Mouse (Mus musculus) heart, embryonic 11.5 days (tissue): ENCODE data around the gene Btbd3. TPM values are rescaled to one million over a fixed set of nuclear protein-coding genes. Genes with fewer than 3 reads are reported as not detected.

Experiments used
- ATAC-seq: fragments of 200-750 bp; cut with Nextera tagmentation; replicated peaks from 2 replicates; pipeline ENCODE4 v1.8.0; 2017; ENCODE audit warnings: moderate library complexity; ENCODE audit not compliant: insufficient number of reproducible peaks, low FRiP score, low TSS enrichment
- H3K27ac ChIP-seq: fragments of 300-500 bp; sonication (generic); 2 replicates; pipeline ENCODE4 v1.5.1; 2014; ENCODE audit warnings: mild to moderate bottlenecking, low read depth, low read length
- H3K27me3 ChIP-seq: fragments of 300-500 bp; sonication (generic); 2 replicates; pipeline ENCODE4 v1.6.1; 2014; ENCODE audit warnings: mild to moderate bottlenecking, low read length, mixed read lengths; ENCODE audit not compliant: control insufficient read depth, insufficient read depth
- H3K36me3 ChIP-seq: fragments of 300-500 bp; sonication (generic); 2 replicates; pipeline ENCODE4 v1.6.1; 2014; ENCODE audit warnings: mild to moderate bottlenecking, low read length, moderate library complexity, mixed read lengths; ENCODE audit not compliant: control insufficient read depth, insufficient read depth
- H3K4me1 ChIP-seq: fragments of 300-500 bp; sonication (generic); 2 replicates; pipeline ENCODE4 v1.6.1; 2014; ENCODE audit warnings: low read length; ENCODE audit not compliant: control insufficient read depth, insufficient read depth
- H3K4me2 ChIP-seq: fragments of 300-500 bp; sonication (generic); 2 replicates; pipeline ENCODE4 v1.6.1; 2014; ENCODE audit warnings: mild to moderate bottlenecking, moderate library complexity
- H3K4me3 ChIP-seq: fragments of 300-500 bp; sonication (generic); 2 replicates; pipeline ENCODE4 v1.5.1; 2014; ENCODE audit warnings: low read depth, low read length
- H3K9ac ChIP-seq: fragments of 300-500 bp; sonication (generic); 2 replicates; pipeline ENCODE4 v1.6.1; 2014; ENCODE audit warnings: mild to moderate bottlenecking, low read depth, low read length, moderate library complexity
- H3K9me3 ChIP-seq: fragments of 300-500 bp; sonication (generic); replicated peaks from 2 replicates; pipeline ENCODE4 v1.6.1; 2016; ENCODE audit warnings: low read length; ENCODE audit not compliant: control insufficient read depth
- WGBS: fragments of 180-500 bp; shearing (Covaris S2); extraction: QIAGEN DNeasy Blood & Tissue Kit; methylation state at CpG from one replicate; pipeline ENCODE4 v1.1.7; 2014; ENCODE audit not compliant: insufficient replicate concordance; 5-methylcytosine and 5-hydroxymethylcytosine counted together
- polyA plus RNA-seq: library from polyadenylated mRNA; unstranded; fragments of >200 nt; fragmentation: Nextera tagmentation; extraction: Ambion mirVana; gene quantifications from 2 replicates; pipeline ENCODE4 v1.2.1, GENCODE M21; 2014

Gene Btbd3
- polyA plus RNA-seq, 1 experiment from 2014 or later, result 10.5 TPM

GRCm38 (mm10) chr2:138273404-138274073 lies 17.2 kb downstream of the Btbd3 start:
- Histone ChIP-seq H3K9ac (no peak overlapping the region), H3K36me3 (no peaks in the 10 kb centered on the region), H3K9me3 (no peaks in the 10 kb centered on the region), H3K4me2 (no peak overlapping the region), H3K27ac (no peak overlapping the region), H3K27me3 (no peaks in the 10 kb centered on the region), H3K4me1 (peaks cover 17% of the 10 kb centered on the region), H3K4me3 (no peak overlapping the region)
- ATAC-seq, result no peak
- whole genome bisulfite sequencing, result 77% methylated on average over 9 of the region's 9 CpGs

GRCm38 (mm10) chr2:138274086-138274485 lies 17.7 kb downstream of the Btbd3 start:
- Histone ChIP-seq H3K27me3 (no peaks in the 10 kb centered on the region), H3K27ac (no peak overlapping the region), H3K36me3 (no peaks in the 10 kb centered on the region), H3K9me3 (no peaks in the 10 kb centered on the region), H3K4me3 (no peak overlapping the region), H3K9ac (no peak overlapping the region), H3K4me2 (no peak overlapping the region), H3K4me1 (peaks cover 20% of the 10 kb centered on the region)
- WGBS, result 78% methylated on average over 5 of the region's 5 CpGs
- ATAC-seq, result no peak

- Histone ChIP-seq H3K9me3 (no peaks in the 10 kb centered on the region), H3K27me3 (no peaks in the 10 kb centered on the region), H3K9ac (peak overlapping the region; percentile 61), H3K4me3 (peak overlapping the region; percentile 50), H3K4me1 (peaks cover 24% of the 10 kb centered on the region), H3K4me2 (peak overlapping the region; percentile 65), H3K27ac (peak overlapping the region; percentile 87), H3K36me3 (peaks cover 4% of the 10 kb centered on the region; the same call in 1 of the 2 replicates)
- ATAC-seq, result peak; percentile 78
- 16% methylated on average over 17 of the region's 17 CpGs for WGBS
Observed at GRCm38 (mm10) chr2:138277842-138278691, 21.7 kb downstream of the Btbd3 start.

GRCm38 (mm10) chr2:138278853-138279640 lies 22.7 kb downstream of the Btbd3 start:
- Histone ChIP-seq H3K27ac (peak overlapping the region; percentile 87), H3K27me3 (no peaks in the 10 kb centered on the region), H3K9me3 (no peaks in the 10 kb centered on the region), H3K9ac (peak overlapping the region; percentile 61), H3K4me2 (peak overlapping the region; percentile 65), H3K36me3 (peaks cover 11% of the 10 kb centered on the region), H3K4me3 (peak overlapping the region; percentile 50), H3K4me1 (peaks cover 24% of the 10 kb centered on the region)
- ATAC-seq, result no peak
- 55% methylated on average over 15 of the region's 15 CpGs for WGBS

GRCm38 (mm10) chr2:138279641-138280040 lies 23.3 kb downstream of the Btbd3 start:
- peaks cover 11% of the 10 kb centered on the region for H3K36me3 ChIP-seq
- H3K4me3 ChIP-seq, result peak overlapping the region; percentile 50; the same call in 1 of the 2 replicates
- H3K9me3 ChIP-seq, result no peaks in the 10 kb centered on the region
- H3K27ac ChIP-seq, result peak overlapping the region; percentile 87; the same call in 1 of the 2 replicates
- peaks cover 24% of the 10 kb centered on the region for H3K4me1 ChIP-seq
- H3K4me2 ChIP-seq, result peak overlapping the region; percentile 65
- WGBS, result 54% methylated on average over 11 of the region's 11 CpGs
- H3K27me3 ChIP-seq, result no peaks in the 10 kb centered on the region
- H3K9ac ChIP-seq, result 0 out of 2 replicates have a peak overlapping the region, but pooled peaks have one; percentile 16
- no peak for ATAC-seq

GRCm38 (mm10) chr2:138280225-138280711 lies 23.9 kb downstream of the Btbd3 start:
- Histone ChIP-seq H3K36me3 (peaks cover 13% of the 10 kb centered on the region), H3K27me3 (no peaks in the 10 kb centered on the region), H3K4me2 (peak overlapping the region; percentile 65), H3K9me3 (no peaks in the 10 kb centered on the region), H3K27ac (no peak overlapping the region), H3K4me1 (peaks cover 24% of the 10 kb centered on the region), H3K9ac (no peak overlapping the region), H3K4me3 (peak overlapping the region; percentile 50; the same call in 1 of the 2 replicates)
- 66% methylated on average over 17 of the region's 17 CpGs for WGBS
- no peak for ATAC-seq

- no peak overlapping the region for H3K4me2 ChIP-seq
- no peaks in the 10 kb centered on the region for H3K27me3 ChIP-seq
- 86% methylated on average over 10 of the region's 10 CpGs for WGBS
- H3K9me3 ChIP-seq, result no peaks in the 10 kb centered on the region
- peaks cover 17% of the 10 kb centered on the region for H3K4me1 ChIP-seq
- H3K36me3 ChIP-seq, result peaks cover 17% of the 10 kb centered on the region
- no peak overlapping the region for H3K27ac ChIP-seq
- no peak overlapping the region for H3K9ac ChIP-seq
- H3K4me3 ChIP-seq, result no peak overlapping the region
- ATAC-seq, result no peak
Observed at GRCm38 (mm10) chr2:138281550-138282201, 25.3 kb downstream of the Btbd3 start.

GRCm38 (mm10) chr2:138283372-138283771 lies 27.0 kb downstream of the Btbd3 start:
- ATAC-seq, result no peak
- no peaks in the 10 kb centered on the region for H3K9me3 ChIP-seq
- no peak overlapping the region for H3K9ac ChIP-seq
- H3K36me3 ChIP-seq, result peaks cover 17% of the 10 kb centered on the region
- H3K4me1 ChIP-seq, result peaks cover 7% of the 10 kb centered on the region; the same call in 1 of the 2 replicates
- H3K4me2 ChIP-seq, result no peak overlapping the region
- 87% methylated on average over 12 of the region's 12 CpGs for WGBS
- H3K27me3 ChIP-seq, result no peaks in the 10 kb centered on the region
- no peak overlapping the region for H3K4me3 ChIP-seq
- no peak overlapping the region for H3K27ac ChIP-seq
